Mouse (Mus musculus) gastrocnemius, postnatal 36 days (tissue): ENCODE results near the gene Grm8. TPM values are rescaled to one million over a fixed set of nuclear protein-coding genes. Genes with fewer than 3 reads are reported as not detected.

Source experiments
- DNase-seq, 2 experiments: peaks; one replicate each; pipeline ENCODE4 v3.0.0; 2022
- intact Hi-C: fragments of 180-260 bp; cut with DNase I; formaldehyde crosslinking; loops from one replicate; pipeline ENCODE4 v1.15.1; 2025
- total RNA-seq, 2 experiments: library from RNA; stranded (reverse); gene quantifications; 2 replicates each; pipeline ENCODE4 v1.2.3; 2021

Grm8 gene
- total RNA-seq, 2 experiments from 2014 or later, result 0.13 to 0.52 TPM

DNA sequence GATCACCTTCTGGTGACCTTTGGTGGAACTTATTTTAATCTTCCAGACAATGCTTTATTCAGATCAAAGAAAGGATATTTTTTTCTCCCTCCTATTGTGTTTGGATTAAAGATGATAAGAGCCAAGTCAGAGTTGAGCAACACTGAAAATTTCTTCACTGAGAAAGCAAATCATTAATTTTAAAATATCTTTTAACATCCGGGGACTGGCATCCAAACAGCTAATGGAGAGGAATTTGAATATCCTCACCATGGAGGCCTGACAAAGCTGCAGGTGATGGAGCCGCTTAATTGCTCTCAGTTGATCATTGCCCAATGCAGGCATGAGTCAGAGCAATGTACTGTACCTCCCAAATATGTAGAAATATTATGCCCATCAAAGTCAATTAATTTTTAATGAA is 83.0 kb downstream of the Grm8 start:
- intact Hi-C loops, result no loop called here
- no peak for DNase-seq

- no peak for DNase-seq
- intact Hi-C loops, result no loop called here
Measured at GRCm38 (mm10) chr6:28042339-28042738, 92.6 kb downstream of the Grm8 start.

DNA sequence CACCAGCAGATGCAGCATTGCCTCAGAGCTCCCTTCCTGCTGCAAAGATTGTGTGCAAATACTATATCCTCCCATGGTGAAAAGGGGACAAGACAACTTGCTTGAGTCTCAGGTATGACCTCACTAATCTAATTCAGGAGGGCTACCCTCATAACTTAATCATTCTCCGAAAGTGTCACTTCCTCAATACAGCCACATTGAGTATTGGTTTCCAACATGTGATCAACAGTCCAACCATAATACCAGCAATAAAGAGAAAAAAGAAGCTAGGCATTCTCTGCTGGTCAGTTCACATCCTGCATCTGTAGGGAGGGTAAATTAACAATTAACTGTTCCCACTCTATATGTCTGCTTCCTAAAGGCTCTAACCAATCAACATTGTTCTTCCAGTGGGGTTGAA is 94.2 kb downstream of the Grm8 start:
- intact Hi-C loops, result no loop called here
- no peak for DNase-seq

DNA sequence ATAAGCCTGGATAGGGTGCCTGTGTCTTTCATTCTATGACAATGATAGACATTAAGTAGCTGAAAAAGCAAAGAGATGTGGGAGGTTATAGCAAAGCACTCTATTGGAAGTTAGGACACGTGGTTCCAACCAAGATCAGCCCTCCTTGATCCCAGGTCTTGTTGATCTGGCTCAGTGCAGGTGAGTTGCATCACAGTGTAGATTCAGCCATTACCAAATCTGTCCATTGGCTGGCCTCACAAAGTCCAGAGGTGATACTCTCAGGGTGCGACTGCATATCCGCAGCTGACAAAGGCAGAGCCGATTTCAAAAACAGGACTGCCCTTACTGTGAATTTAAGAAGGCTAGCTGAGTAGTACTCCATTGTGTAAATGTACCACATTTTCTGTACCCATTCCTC is 103.0 kb downstream of the Grm8 start:
- DNase-seq, result no peak
- intact Hi-C loops, result no loop called here

DNA sequence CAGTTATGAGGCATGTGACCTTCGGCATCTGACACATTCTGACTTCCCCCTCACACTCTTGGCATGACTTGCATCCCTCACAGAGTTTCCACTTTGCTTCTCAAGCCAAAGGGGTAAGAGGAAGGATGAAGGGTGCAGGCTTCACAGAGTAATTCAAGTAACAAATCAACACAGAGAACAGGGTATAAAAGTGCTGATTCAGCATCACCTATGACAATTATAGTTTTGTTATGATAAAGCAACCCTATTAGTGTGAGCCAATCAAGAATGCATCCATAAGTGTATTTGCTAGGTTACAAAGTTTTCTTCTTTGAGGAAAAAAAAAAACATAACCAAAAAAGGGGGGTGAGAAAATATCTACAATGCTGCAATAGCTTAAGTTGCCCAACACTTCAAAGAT is 117.3 kb downstream of the Grm8 start:
- DNase-seq, result no peak
- intact Hi-C loops, result no loop called here

GRCm38 (mm10) chr6:28007001-28007400 is 128.0 kb downstream of the Grm8 start:
- intact Hi-C loops, result no loop called here

GRCm38 (mm10) chr6:27997250-27997649 is 137.7 kb downstream of the Grm8 start:
- intact Hi-C loops, result no loop called here
- DNase-seq, result no peak

More at GRCm38 (mm10) chr6:28007001-28007400, 128.0 kb downstream of the Grm8 start:
- no peak for DNase-seq

DNA sequence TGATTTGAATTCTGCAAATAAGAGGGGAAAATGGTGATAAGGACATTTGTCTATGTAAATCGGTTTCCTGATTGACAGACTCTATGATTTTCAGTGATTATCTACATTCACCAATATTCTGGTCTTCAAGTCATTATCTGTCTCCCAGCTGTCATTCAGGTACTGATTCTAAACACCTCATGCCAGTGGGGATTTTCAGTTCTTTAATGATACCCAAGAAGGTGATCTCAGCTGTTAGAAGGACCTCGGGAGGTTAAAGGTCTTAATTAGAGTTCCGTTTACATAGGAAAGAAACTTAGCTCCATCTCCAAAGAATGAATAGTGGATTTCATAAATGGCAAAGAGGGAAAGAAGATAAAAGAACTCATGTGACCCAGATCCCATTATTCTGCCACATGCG is 143.7 kb downstream of the Grm8 start:
- no peak for DNase-seq
- intact Hi-C loops, result no loop called here

DNA sequence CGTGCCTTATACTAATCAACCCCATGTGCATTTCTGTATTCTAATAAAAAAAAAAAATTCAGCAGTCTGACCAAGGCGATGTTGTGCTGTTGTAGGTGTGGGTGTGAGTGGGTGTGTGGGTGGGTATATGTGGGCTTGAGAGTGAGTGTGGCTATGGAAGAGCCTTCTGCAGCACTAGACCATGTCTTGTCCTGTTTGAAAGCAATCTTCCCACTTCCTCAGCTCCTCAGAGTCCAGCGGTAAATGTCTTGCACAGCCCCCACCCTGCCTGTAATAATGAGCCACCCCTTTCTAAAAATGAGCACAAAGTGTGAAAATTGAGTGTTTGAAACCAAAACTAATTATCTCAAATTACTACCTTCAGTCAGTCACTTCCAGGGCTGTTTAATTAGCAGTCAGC is 152.4 kb downstream of the Grm8 start:
- no peak for DNase-seq
- intact Hi-C loops, result no loop called here

DNA sequence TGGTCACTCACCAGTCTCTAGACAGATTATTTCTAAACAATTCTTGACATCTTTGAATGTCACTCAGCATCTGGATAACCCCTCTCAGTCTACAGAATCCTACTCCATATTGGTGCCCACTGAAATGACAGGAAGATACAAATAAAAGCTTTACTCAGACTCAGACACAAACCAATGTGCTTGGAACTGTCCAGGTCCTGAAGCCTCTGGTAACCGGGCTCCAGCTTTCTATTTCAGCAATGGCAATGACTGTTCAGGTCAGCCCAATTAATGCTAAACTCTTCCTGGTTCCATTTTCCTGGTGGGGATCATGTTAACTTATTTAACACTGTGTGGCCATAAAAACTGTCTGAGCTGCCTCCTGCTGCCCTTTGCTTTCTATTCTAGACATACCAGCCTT is 153.0 kb downstream of the Grm8 start:
- intact Hi-C loops, result no loop called here
- DNase-seq, result no peak

GRCm38 (mm10) chr6:27977361-27977760 is 157.6 kb downstream of the Grm8 start:
- intact Hi-C loops, result no loop called here

DNA sequence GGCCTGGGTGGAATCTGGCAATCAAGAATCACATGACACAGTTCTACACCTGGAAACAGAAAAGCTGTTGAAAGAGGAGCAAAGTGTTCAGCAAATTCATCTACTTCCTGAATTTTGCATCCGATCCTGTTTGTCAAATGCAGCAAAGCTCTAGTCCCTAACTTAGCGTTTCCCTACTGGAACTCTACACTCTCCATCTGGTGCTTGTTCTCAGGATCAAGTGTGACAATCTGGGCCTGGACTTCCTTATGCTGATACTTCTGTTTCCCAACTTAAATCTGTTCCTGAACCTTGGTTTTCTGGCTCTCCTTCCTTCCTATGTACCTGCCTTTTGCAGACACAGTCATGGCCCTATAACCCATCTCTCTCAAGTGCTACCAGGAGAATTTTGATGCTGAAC is 166.1 kb downstream of the Grm8 start:
- intact Hi-C loops, result no loop called here
- DNase-seq, result no peak

More at GRCm38 (mm10) chr6:27977361-27977760, 157.6 kb downstream of the Grm8 start:
- DNase-seq, result no peak

DNA sequence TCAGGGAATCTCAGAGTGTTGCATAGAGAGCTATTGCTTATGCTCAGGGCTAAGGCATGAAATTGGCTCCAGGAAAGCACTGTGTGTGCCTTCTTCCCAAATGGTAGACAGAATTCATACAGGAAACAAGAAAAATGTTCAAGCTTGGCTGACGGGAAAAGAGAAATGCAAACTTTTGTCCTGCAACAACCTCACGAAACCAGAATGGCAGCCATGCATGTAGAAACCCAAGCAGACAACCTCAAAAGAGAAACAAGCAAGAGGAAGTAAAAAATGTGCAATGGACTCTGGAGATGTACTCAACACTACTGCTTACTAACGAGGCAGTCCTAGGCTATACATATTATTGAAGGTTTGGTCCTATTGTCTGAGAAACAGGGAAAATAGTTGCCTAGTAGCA is 167.9 kb downstream of the Grm8 start:
- intact Hi-C loops, result no loop called here
- DNase-seq, result no peak

DNA sequence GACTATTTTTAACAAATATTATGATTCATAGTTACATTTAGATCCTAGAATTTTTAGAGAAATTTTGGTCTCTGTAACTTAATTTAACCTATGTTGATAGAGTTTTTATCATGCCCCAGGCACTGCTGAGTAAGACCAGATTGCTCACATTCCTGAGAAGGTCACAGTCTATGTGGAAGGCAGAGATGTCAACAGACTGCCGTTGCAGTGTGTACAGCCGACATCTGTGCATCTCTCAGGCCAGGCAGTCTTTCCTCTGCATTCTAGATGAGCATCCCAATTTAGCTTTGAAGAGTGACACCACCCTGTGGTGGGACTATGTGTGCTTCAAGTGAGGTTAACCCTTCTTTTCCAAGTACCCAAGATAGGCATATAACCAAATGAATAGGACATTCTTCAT is 169.7 kb downstream of the Grm8 start:
- intact Hi-C loops, result no loop called here
- no peak for DNase-seq

DNA sequence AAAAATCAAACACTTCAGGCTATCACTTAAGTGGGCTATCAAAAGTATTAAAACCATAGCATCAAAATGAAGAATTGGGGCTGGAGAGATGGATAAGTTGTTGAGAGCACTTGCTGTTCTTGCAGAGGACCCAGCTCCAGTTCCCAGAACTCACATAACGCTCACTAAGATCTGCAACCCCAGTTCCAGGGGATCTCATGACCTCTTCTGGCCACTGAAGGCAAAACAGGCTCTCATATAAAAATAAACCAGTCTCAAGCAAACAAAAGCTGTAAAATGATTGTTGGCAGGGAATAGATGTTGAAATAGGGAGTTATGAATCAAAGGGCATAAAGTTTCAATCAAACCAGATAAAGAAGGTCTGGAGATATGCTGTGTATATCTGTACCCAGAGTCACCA is 171.1 kb downstream of the Grm8 start:
- DNase-seq, result no peak
- intact Hi-C loops, result no loop called here

DNA sequence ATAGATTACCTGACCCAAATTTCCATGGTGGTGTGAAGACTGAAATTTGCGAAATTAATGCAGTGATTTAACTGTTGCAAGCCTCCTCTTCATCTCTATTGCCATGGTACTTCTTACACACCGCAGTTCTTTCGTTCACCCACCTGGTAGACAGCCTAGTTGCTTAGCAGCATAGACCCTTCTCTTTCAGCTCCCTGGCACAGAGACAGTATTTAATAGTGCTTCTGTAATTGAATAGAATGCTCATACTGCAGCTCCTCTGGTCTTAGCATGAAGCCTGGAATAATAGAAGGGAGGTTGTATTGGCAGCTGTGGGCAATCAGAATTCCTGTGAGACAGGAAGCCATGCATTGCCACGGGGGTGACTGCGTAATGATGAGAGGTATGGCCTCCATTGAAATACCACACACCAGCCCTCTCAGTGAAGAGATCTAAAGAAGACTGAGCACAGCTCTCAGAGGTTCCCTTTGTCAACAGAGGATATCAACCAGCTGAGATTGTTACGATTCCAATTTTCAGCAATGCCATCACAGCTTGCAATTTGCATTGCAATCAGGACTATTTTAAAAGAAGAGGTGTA is 178.6 kb downstream of the Grm8 start:
- no peak for DNase-seq
- intact Hi-C loops, result no loop called here

DNA sequence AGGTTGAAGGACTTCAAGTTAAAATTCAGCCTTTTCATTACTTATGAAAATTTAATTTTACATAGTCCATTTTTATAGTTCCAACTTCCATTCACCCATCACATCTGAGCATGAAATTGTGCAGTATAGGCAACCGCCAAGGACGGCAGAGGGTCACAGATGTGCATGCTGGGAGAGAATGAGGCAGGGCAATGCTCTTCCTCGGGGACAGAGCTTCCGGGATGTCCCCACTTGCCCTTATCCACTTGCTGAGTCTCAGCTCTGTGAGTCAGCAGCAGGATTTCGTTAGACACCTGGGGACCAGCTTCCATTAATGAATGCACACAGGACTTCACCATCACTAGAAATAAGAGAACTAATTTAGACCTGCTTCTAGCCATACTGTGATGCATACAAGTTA is 183.5 kb downstream of the Grm8 start:
- DNase-seq, result no peak
- intact Hi-C loops, result no loop called here

- intact Hi-C loops, result no loop called here
- DNase-seq, result no peak
Measured at GRCm38 (mm10) chr6:27928058-27928457, 206.9 kb downstream of the Grm8 start.

- no peak for DNase-seq
- intact Hi-C loops, result no loop called here
Measured at GRCm38 (mm10) chr6:27913281-27913680, 221.7 kb downstream of the Grm8 start.

DNA sequence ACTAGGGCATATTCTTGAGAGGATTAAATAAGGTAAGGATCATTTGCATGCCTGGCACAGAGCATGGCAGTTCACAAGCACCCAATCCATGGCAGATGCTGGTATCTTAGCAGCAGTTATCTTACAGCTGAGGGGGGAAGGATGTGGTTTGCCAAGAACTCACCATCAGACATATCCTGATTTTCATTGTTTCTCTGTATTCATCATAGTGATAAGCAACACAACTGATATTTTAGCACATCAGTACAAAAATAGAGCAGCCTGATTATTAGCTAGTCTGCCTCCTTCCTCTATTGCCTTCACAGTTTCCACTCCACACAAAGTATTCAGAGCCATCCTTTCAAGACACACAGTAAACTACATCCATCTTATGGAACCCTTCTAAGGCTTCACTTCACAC is 230.6 kb downstream of the Grm8 start:
- intact Hi-C loops, result no loop called here
- no peak for DNase-seq

DNA sequence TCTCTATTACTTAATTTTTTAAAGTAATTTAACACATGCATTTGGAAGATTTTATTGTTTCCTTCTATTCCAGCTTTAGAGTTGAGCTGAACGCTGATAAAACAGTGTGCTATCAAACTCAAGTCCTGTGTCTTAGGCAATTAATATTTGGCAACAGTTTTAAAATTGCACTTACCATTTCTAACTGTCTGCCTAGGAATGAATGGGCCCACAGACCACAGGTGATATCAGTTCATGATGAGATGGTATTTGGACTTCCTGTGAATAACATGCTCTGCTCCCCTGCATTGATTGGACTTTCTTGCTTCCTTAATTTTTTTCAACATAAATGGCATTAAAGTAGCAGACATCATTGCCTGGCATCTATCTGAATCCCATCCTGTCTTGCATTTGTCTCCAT is 232.8 kb downstream of the Grm8 start:
- no peak for DNase-seq
- intact Hi-C loops, result no loop called here

DNA sequence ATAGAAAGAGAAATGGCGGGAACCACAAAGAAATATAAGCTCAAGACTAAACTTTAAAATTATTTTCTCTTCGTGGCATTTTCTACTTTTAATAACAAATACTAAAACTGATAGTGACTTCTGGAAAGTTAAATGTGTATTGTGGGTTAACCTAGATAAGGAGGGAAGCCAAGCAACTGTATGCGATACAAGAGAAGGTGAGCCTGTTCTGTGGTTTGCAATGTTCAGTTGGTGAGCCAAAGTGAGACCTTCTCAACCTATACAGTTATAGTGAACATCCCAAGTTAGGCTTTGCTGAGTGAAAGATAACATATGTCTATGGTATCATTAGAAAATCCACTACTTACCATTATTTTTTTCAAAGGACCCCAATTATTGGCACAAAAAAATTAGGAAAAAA is 233.6 kb downstream of the Grm8 start:
- intact Hi-C loops, result no loop called here
- no peak for DNase-seq

- no peak for DNase-seq
- intact Hi-C loops, result no loop called here
Measured at GRCm38 (mm10) chr6:27895153-27895552, 239.8 kb downstream of the Grm8 start.
